Mouse (Mus musculus): ENCODE results near the gene Dhx37. TPM values are rescaled to one million over a fixed set of nuclear protein-coding genes. Genes with fewer than 3 reads are reported as not detected.
"Not testable (repeated sequence)": the region's sequence is repeated elsewhere in the genome, so short reads cannot be mapped to it uniquely, and the experiment has no call there.

The Dhx37 gene
- polyA plus RNA-seq, 1 experiment from 2014 or later: 10.2 TPM

- 92% methylated on average over 12 of the region's 12 CpGs for WGBS
- H3K4me1 ChIP-seq (ENCODE audit: control insufficient read depth, insufficient read depth, low read depth, low read length): no peaks in the 10 kb centered on the region
- no peak overlapping the region for H3K4me2 ChIP-seq (ENCODE audit: low read length)
- 0 out of 2 replicates have a peak, but pooled peaks have one; percentile 19 for ATAC-seq
- no peak overlapping the region for H3K9ac ChIP-seq (ENCODE audit: low read depth, low read length)
- H3K4me3 ChIP-seq (ENCODE audit: low read length): no peak overlapping the region
- H3K27me3 ChIP-seq (replicated peaks; ENCODE audit: control insufficient read depth, insufficient read depth, low read length): no peaks in the 10 kb centered on the region
- no peaks in the 10 kb centered on the region for H3K9me3 ChIP-seq (ENCODE audit: control insufficient read depth, low read length)
- peaks cover 81% of the 10 kb centered on the region for H3K36me3 ChIP-seq (ENCODE audit: control insufficient read depth, insufficient read depth, low read length)
- no peak overlapping the region for H3K27ac ChIP-seq (ENCODE audit: low read depth, low read length)
Measured at GRCm38 (mm10) chr5:125418636-125419035, 15.3 kb downstream of the Dhx37 start.

- 97% methylated on average over 8 of the region's 8 CpGs for WGBS
- no peaks in the 10 kb centered on the region for H3K4me1 ChIP-seq (ENCODE audit: control insufficient read depth, insufficient read depth, low read depth, low read length)
- H3K4me3 ChIP-seq (ENCODE audit: low read length): no peak overlapping the region
- H3K27ac ChIP-seq (ENCODE audit: low read depth, low read length): no peak overlapping the region
- no peak overlapping the region for H3K4me2 ChIP-seq (ENCODE audit: low read length)
- ATAC-seq: no peak
- H3K27me3 ChIP-seq (replicated peaks; ENCODE audit: control insufficient read depth, insufficient read depth, low read length): no peaks in the 10 kb centered on the region
- peaks cover 62% of the 10 kb centered on the region for H3K36me3 ChIP-seq (ENCODE audit: control insufficient read depth, insufficient read depth, low read length)
- H3K9ac ChIP-seq (ENCODE audit: low read depth, low read length): no peak overlapping the region
- no peaks in the 10 kb centered on the region for H3K9me3 ChIP-seq (ENCODE audit: control insufficient read depth, low read length)
Measured at GRCm38 (mm10) chr5:125416183-125416582, 17.7 kb downstream of the Dhx37 start.

GRCm38 (mm10) chr5:125413763-125414162, 20.2 kb downstream of the Dhx37 start:
- 71% methylated on average over 4 of the region's 4 CpGs for WGBS
- Histone ChIP-seq H3K27me3 (replicated peaks; ENCODE audit: control insufficient read depth, insufficient read depth, low read length) (no peaks in the 10 kb centered on the region), H3K9ac (ENCODE audit: low read depth, low read length) (no peak overlapping the region), H3K36me3 (ENCODE audit: control insufficient read depth, insufficient read depth, low read length) (peaks cover 49% of the 10 kb centered on the region), H3K4me3 (ENCODE audit: low read length) (no peak overlapping the region), H3K4me1 (ENCODE audit: control insufficient read depth, insufficient read depth, low read depth, low read length) (no peaks in the 10 kb centered on the region), H3K9me3 (ENCODE audit: control insufficient read depth, low read length) (no peaks in the 10 kb centered on the region), H3K4me2 (ENCODE audit: low read length) (no peak overlapping the region), H3K27ac (ENCODE audit: low read depth, low read length) (no peak overlapping the region)
- ATAC-seq: no peak

GRCm38 (mm10) chr5:125412536-125412935, 21.4 kb downstream of the Dhx37 start:
- not testable (repeated sequence) for H3K4me1 ChIP-seq (ENCODE audit: control insufficient read depth, insufficient read depth, low read depth, low read length); H3K27me3 ChIP-seq (replicated peaks; ENCODE audit: control insufficient read depth, insufficient read depth, low read length); ATAC-seq; H3K4me3 ChIP-seq (ENCODE audit: low read length); H3K4me2 ChIP-seq (ENCODE audit: low read length); H3K9me3 ChIP-seq (ENCODE audit: control insufficient read depth, low read length); H3K9ac ChIP-seq (ENCODE audit: low read depth, low read length); H3K27ac ChIP-seq (ENCODE audit: low read depth, low read length)
- 92% methylated on average over 8 of the region's 8 CpGs for WGBS
- peaks cover 39% of the 10 kb centered on the region for H3K36me3 ChIP-seq (ENCODE audit: control insufficient read depth, insufficient read depth, low read length)

GRCm38 (mm10) chr5:125411972-125412530, 21.9 kb downstream of the Dhx37 start:
- Histone ChIP-seq H3K4me3 (ENCODE audit: low read length) (no peak overlapping the region), H3K4me1 (ENCODE audit: control insufficient read depth, insufficient read depth, low read depth, low read length) (peaks cover 5% of the 10 kb centered on the region), H3K9ac (ENCODE audit: low read depth, low read length) (no peak overlapping the region), H3K36me3 (ENCODE audit: control insufficient read depth, insufficient read depth, low read length) (peaks cover 34% of the 10 kb centered on the region), H3K4me2 (ENCODE audit: low read length) (no peak overlapping the region), H3K27me3 (replicated peaks; ENCODE audit: control insufficient read depth, insufficient read depth, low read length) (no peaks in the 10 kb centered on the region), H3K9me3 (ENCODE audit: control insufficient read depth, low read length) (no peaks in the 10 kb centered on the region), H3K27ac (ENCODE audit: low read depth, low read length) (no peak overlapping the region)
- WGBS: 54% methylated on average over 5 of the region's 5 CpGs
- no peak for ATAC-seq

GRCm38 (mm10) chr5:125409348-125410090, 24.4 kb downstream of the Dhx37 start:
- H3K27me3 ChIP-seq (replicated peaks; ENCODE audit: control insufficient read depth, insufficient read depth, low read length): no peaks in the 10 kb centered on the region
- H3K4me3 ChIP-seq (ENCODE audit: low read length): peak overlapping the region; percentile 25
- 9% methylated on average over 20 of the region's 20 CpGs for WGBS
- peak overlapping the region; percentile 42 for H3K4me2 ChIP-seq (ENCODE audit: low read length)
- no peaks in the 10 kb centered on the region for H3K9me3 ChIP-seq (ENCODE audit: control insufficient read depth, low read length)
- H3K9ac ChIP-seq (ENCODE audit: low read depth, low read length): no peak overlapping the region
- H3K27ac ChIP-seq (ENCODE audit: low read depth, low read length): no peak overlapping the region; the same call in 1 of the 2 replicates
- peaks cover 10% of the 10 kb centered on the region for H3K36me3 ChIP-seq (ENCODE audit: control insufficient read depth, insufficient read depth, low read length)
- ATAC-seq: peak; percentile 34; the same call in 1 of the 2 replicates
- peaks cover 10% of the 10 kb centered on the region for H3K4me1 ChIP-seq (ENCODE audit: control insufficient read depth, insufficient read depth, low read depth, low read length)

GRCm38 (mm10) chr5:125408842-125409241, 25.1 kb downstream of the Dhx37 start:
- H3K4me1 ChIP-seq (ENCODE audit: control insufficient read depth, insufficient read depth, low read depth, low read length): peaks cover 11% of the 10 kb centered on the region
- no peaks in the 10 kb centered on the region for H3K9me3 ChIP-seq (ENCODE audit: control insufficient read depth, low read length)
- peak overlapping the region; percentile 12; the same call in 1 of the 2 replicates for H3K27ac ChIP-seq (ENCODE audit: low read depth, low read length)
- peak overlapping the region; percentile 34 for H3K4me2 ChIP-seq (ENCODE audit: low read length)
- H3K4me3 ChIP-seq (ENCODE audit: low read length): peak overlapping the region; percentile 25
- no peaks in the 10 kb centered on the region for H3K27me3 ChIP-seq (replicated peaks; ENCODE audit: control insufficient read depth, insufficient read depth, low read length)
- no peak overlapping the region for H3K9ac ChIP-seq (ENCODE audit: low read depth, low read length)
- H3K36me3 ChIP-seq (ENCODE audit: control insufficient read depth, insufficient read depth, low read length): peaks cover 5% of the 10 kb centered on the region; the same call in 1 of the 2 replicates
- WGBS: under 1% methylated on average over 13 of the region's 13 CpGs
- ATAC-seq: peak; percentile 70

GRCm38 (mm10) chr5:125407910-125408575, 25.9 kb downstream of the Dhx37 start:
- H3K9ac ChIP-seq (ENCODE audit: low read depth, low read length): no peak overlapping the region
- ATAC-seq: no peak
- 73% methylated on average over 14 of the region's 14 CpGs for WGBS
- no peaks in the 10 kb centered on the region for H3K27me3 ChIP-seq (replicated peaks; ENCODE audit: control insufficient read depth, insufficient read depth, low read length)
- H3K36me3 ChIP-seq (ENCODE audit: control insufficient read depth, insufficient read depth, low read length): no peaks in the 10 kb centered on the region
- H3K4me3 ChIP-seq (ENCODE audit: low read length): no peak overlapping the region
- H3K4me2 ChIP-seq (ENCODE audit: low read length): no peak overlapping the region
- H3K4me1 ChIP-seq (ENCODE audit: control insufficient read depth, insufficient read depth, low read depth, low read length): peaks cover 11% of the 10 kb centered on the region
- H3K27ac ChIP-seq (ENCODE audit: low read depth, low read length): no peak overlapping the region
- no peaks in the 10 kb centered on the region for H3K9me3 ChIP-seq (ENCODE audit: control insufficient read depth, low read length)
